Mouse (Mus musculus) megakaryocyte-erythroid progenitor cell, adult 5 weeks (primary cell): ENCODE measurements around the gene Rnf181. TPM values are rescaled to one million over a fixed set of nuclear protein-coding genes. Genes with fewer than 3 reads are reported as not detected.

Experiments used
- polyA plus RNA-seq: library from polyadenylated mRNA; stranded (reverse); fragments of >175 nt; gene quantifications from 2 replicates; pipeline ENCODE4 v1.2.3, GENCODE M21; 2012

Gene Rnf181
- 53.5 and 54.0 TPM in 2 replicates for polyA plus RNA-seq

GRCm38 (mm10) chr6:72366844-72367443 lies at the start of gene Rnf181:
Rnf181 (minus strand) TSS chr6:72366956.

GRCm38 (mm10) chr6:72414076-72414756 lies 47.5 kb upstream of the Rnf181 start, which contains the start of gene Ggcx:
Ggcx (plus strand) TSS chr6:72414308.

GRCm38 (mm10) chr6:72389941-72390771 lies 23.4 kb upstream of the Rnf181 start, which contains the start of gene Vamp8:
Vamp8 (minus strand) TSS chr6:72390703.

GRCm38 (mm10) chr6:72380131-72380770 lies 13.5 kb upstream of the Rnf181 start, which contains the start of gene Vamp5:
Vamp5 (minus strand) TSS chr6:72380468.

GRCm38 (mm10) chr6:72355066-72355911 lies 11.5 kb downstream of the Rnf181 start, which contains the start of gene Tmem150a:
Tmem150a (plus strand) TSS chr6:72355447.

GRCm38 (mm10) chr6:72347166-72347941 lies 19.4 kb downstream of the Rnf181 start, which contains the start of gene 0610030E20Rik:
0610030E20Rik (plus strand) TSS chr6:72347317.

GRCm38 (mm10) chr6:72345074-72345567 lies 21.6 kb downstream of the Rnf181 start, which contains the start of gene Usp39:
Usp39 (minus strand) TSS chr6:72345184.

Other genes with a start within 250 kb of the Rnf181 start
- gene Atoh8, start 131.4 kb downstream of the Rnf181 start, polyA plus RNA-seq, result 1.5 and 1.9 TPM in 2 replicates
- 0.75 and 0.89 TPM in 2 replicates for gene Sftpb, start 62.3 kb downstream of the Rnf181 start, polyA plus RNA-seq
- 19.2 and 20.5 TPM in 2 replicates for gene Usp39, start 21.8 kb downstream of the Rnf181 start, polyA plus RNA-seq
- 21.0 and 25.7 TPM in 2 replicates for gene 0610030E20Rik, start 19.6 kb downstream of the Rnf181 start, polyA plus RNA-seq
- gene Tmem150a, start 11.5 kb downstream of the Rnf181 start, polyA plus RNA-seq, result 5.4 and 6.1 TPM in 2 replicates
- gene Vamp5, start 13.5 kb upstream of the Rnf181 start, polyA plus RNA-seq, result 38.0 and 73.4 TPM in 2 replicates
- gene Vamp8, start 23.7 kb upstream of the Rnf181 start, polyA plus RNA-seq, result 101 and 138 TPM in 2 replicates
- gene Ggcx, start 47.4 kb upstream of the Rnf181 start, polyA plus RNA-seq, result 5.7 and 6.1 TPM in 2 replicates
- 40.2 and 40.7 TPM in 2 replicates for gene Mat2a, start 72.6 kb upstream of the Rnf181 start, polyA plus RNA-seq
- gene Sh2d6, start 154.8 kb upstream of the Rnf181 start, polyA plus RNA-seq, result 0.05 TPM in 1 of 2 replicates, not detected in the other
- 83.9 and 86.4 TPM in 2 replicates for gene Capg, start 177.4 kb upstream of the Rnf181 start, polyA plus RNA-seq
- 17.2 and 19.5 TPM in 2 replicates for gene Elmod3, start 231.5 kb upstream of the Rnf181 start, polyA plus RNA-seq
- 26.8 and 28.9 TPM in 2 replicates for gene Retsat, start 231.5 kb upstream of the Rnf181 start, polyA plus RNA-seq